Mouse (Mus musculus) liver, adult 2 months (tissue): ENCODE measurements at regions not wholly inside any gene's neighbourhood (a gene's known extent, or its start where the extent isn't known, plus 50 kb on each side); places are given as distances from the start of the nearest gene placed in this dataset.

ENCODE experiments used
- CTCF ChIP-seq: fragments of 200-500 bp; IDR thresholded peaks from 2 replicates; pipeline ENCODE4 v1.5.1; 2011; ENCODE audit warnings: low read depth, low read length, control low read depth
- POLR2A ChIP-seq: fragments of 200-500 bp; IDR thresholded peaks from 2 replicates; pipeline ENCODE4 v1.6.1; 2011; ENCODE audit warnings: low read length, control low read depth; ENCODE audit not compliant: insufficient read depth; ENCODE audit errors: extremely low read depth

- TF ChIP-seq POLR2A (no peak), CTCF (no peak)
These were observed 54.4 kb upstream of the Mphosph6 start for GRCm38 (mm10) chr8:117856121-117856520.
